Mouse (Mus musculus): Measurements from ENCODE around the gene 1700012B09Rik. TPM values are rescaled to one million over a fixed set of nuclear protein-coding genes. Genes with fewer than 3 reads are reported as not detected.

Gene 1700012B09Rik
- polyA plus RNA-seq, 1 experiment from 2014 or later = 0.58 TPM

- no peak overlapping the region for H3K4me2 ChIP-seq (ENCODE audit: low read depth, low read length)
- 88% methylated on average over 4 of the region's 4 CpGs for WGBS
- H3K27ac ChIP-seq (replicated peaks; ENCODE audit: low read depth, low read length) = no peak overlapping the region
- H3K9me3 ChIP-seq (replicated peaks; ENCODE audit: control insufficient read depth, low read length) = no peaks in the 10 kb centered on the region
- no peak overlapping the region for H3K4me3 ChIP-seq (ENCODE audit: low read depth, low read length)
- ATAC-seq (replicated peaks; ENCODE audit: insufficient number of reproducible peaks, low FRiP score, low TSS enrichment, low read depth) (no peak), DNase-seq (ENCODE audit: low spot score) (no peak)
- no peak overlapping the region for H3K9ac ChIP-seq (replicated peaks; ENCODE audit: low read length)
- H3K36me3 ChIP-seq (replicated peaks; ENCODE audit: control insufficient read depth, insufficient read depth, low read depth, low read length) = no peaks in the 10 kb centered on the region
- H3K27me3 ChIP-seq (ENCODE audit: control insufficient read depth, insufficient read depth, low read length) = no peaks in the 10 kb centered on the region
- H3K4me1 ChIP-seq (ENCODE audit: control insufficient read depth, insufficient read depth, low read length) = peaks cover 4% of the 10 kb centered on the region; the same call in 1 of the 2 replicates
Observed at GRCm38 (mm10) chr9:14726629-14727028, 44.2 kb downstream of the 1700012B09Rik start.

DNA sequence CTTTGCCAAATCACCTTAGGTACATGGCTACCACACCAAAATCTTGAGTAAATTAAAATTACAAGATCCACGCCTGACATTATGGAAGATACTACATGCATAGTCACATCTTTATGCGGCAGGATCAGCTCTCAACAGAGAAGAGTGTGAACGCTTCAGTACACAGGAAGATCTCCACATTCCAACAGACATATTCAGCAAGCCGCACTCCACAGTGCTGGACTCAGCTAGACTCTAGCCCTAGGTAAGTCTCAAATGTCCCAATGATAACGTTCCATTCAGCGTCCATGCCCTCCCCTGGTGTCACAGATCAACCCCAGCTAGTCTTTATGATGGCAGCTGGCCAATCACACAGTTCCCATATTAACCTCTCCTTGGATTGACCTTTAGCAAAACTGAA lies 44.8 kb downstream of the 1700012B09Rik start:
- Histone ChIP-seq H3K27me3 (ENCODE audit: control insufficient read depth, insufficient read depth, low read length) (no peaks in the 10 kb centered on the region), H3K36me3 (replicated peaks; ENCODE audit: control insufficient read depth, insufficient read depth, low read depth, low read length) (no peaks in the 10 kb centered on the region), H3K4me3 (ENCODE audit: low read depth, low read length) (no peak overlapping the region), H3K9ac (replicated peaks; ENCODE audit: low read length) (no peak overlapping the region), H3K4me2 (ENCODE audit: low read depth, low read length) (no peak overlapping the region), H3K9me3 (replicated peaks; ENCODE audit: control insufficient read depth, low read length) (no peaks in the 10 kb centered on the region), H3K27ac (replicated peaks; ENCODE audit: low read depth, low read length) (no peak overlapping the region), H3K4me1 (ENCODE audit: control insufficient read depth, insufficient read depth, low read length) (peaks cover 3% of the 10 kb centered on the region; the same call in 1 of the 2 replicates)
- DNase-seq (ENCODE audit: low spot score) = no peak
- WGBS = 90% methylated on average over 6 of the region's 6 CpGs
- ATAC-seq (replicated peaks; ENCODE audit: insufficient number of reproducible peaks, low FRiP score, low TSS enrichment, low read depth) = no peak

DNA sequence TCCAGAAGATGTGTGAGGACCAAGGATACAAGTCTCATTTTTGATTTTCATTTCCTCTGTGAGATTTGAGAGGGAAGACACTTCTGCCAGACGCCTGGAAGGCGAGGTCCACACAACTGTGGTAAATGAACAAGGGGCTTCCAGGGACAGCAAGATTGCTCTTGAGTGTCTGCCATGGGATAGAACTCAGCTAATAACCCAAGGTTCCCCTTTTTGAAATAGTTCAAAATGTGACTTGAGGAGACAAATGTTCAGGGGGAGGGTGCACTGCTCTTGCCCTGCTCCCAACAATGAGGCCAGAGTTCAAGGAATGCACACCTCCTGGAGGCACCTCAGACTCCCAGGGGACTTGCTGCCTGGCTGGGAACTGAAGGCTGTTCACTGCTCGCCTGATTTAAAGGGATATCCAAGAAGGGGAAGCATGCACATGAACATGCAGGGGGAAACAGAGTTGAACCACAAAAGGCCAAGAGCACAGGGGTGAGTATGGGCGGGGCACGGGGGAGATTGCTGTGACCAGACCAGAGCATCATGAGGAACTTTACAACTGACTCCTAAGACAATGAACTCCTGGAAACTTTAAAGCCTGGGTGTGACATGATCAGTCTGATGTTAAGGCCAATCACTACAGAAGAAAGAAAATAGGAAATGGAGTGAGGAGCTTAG lies 45.9 kb downstream of the 1700012B09Rik start:
- Histone ChIP-seq H3K27me3 (ENCODE audit: control insufficient read depth, insufficient read depth, low read length) (no peaks in the 10 kb centered on the region), H3K4me3 (ENCODE audit: low read depth, low read length) (no peak overlapping the region), H3K27ac (replicated peaks; ENCODE audit: low read depth, low read length) (no peak overlapping the region), H3K9me3 (replicated peaks; ENCODE audit: control insufficient read depth, low read length) (no peaks in the 10 kb centered on the region), H3K4me1 (ENCODE audit: control insufficient read depth, insufficient read depth, low read length) (no peaks in the 10 kb centered on the region), H3K9ac (replicated peaks; ENCODE audit: low read length) (no peak overlapping the region), H3K36me3 (replicated peaks; ENCODE audit: control insufficient read depth, insufficient read depth, low read depth, low read length) (no peaks in the 10 kb centered on the region), H3K4me2 (ENCODE audit: low read depth, low read length) (no peak overlapping the region)
- ATAC-seq (replicated peaks; ENCODE audit: insufficient number of reproducible peaks, low FRiP score, low TSS enrichment, low read depth) = no peak
- DNase-seq (ENCODE audit: low spot score) = no peak
- 78% methylated on average over 5 of the region's 5 CpGs for WGBS

DNA sequence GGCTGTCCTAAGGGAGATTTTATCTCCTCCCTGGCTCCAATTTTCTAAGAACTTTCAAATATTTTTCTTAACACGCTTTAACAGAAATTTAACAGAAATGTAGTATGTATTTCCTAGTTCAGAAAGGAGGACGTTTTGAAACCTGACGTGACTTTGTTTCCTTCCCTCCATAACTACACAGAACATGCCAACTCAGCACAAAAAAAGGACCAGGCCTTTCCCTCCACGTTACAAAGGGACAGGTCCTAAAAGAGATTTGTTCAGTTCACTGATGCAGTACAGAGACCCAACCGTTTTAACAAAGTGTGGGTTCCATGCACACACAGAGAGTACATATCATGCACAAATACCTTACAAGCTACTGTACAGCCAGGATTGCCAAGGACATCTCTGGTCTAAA lies 49.2 kb downstream of the 1700012B09Rik start:
- no peaks in the 10 kb centered on the region for H3K4me1 ChIP-seq (ENCODE audit: control insufficient read depth, insufficient read depth, low read length)
- no peaks in the 10 kb centered on the region for H3K36me3 ChIP-seq (replicated peaks; ENCODE audit: control insufficient read depth, insufficient read depth, low read depth, low read length)
- DNase-seq (ENCODE audit: low spot score) = no peak
- no peak overlapping the region for H3K4me3 ChIP-seq (ENCODE audit: low read depth, low read length)
- ATAC-seq (replicated peaks; ENCODE audit: insufficient number of reproducible peaks, low FRiP score, low TSS enrichment, low read depth) = no peak
- no peaks in the 10 kb centered on the region for H3K27me3 ChIP-seq (ENCODE audit: control insufficient read depth, insufficient read depth, low read length)
- no peaks in the 10 kb centered on the region for H3K9me3 ChIP-seq (replicated peaks; ENCODE audit: control insufficient read depth, low read length)
- no peak overlapping the region for H3K4me2 ChIP-seq (ENCODE audit: low read depth, low read length)
- H3K9ac ChIP-seq (replicated peaks; ENCODE audit: low read length) = no peak overlapping the region
- WGBS = 84% methylated on average over 5 of the region's 5 CpGs
- no peak overlapping the region for H3K27ac ChIP-seq (replicated peaks; ENCODE audit: low read depth, low read length)

DNA sequence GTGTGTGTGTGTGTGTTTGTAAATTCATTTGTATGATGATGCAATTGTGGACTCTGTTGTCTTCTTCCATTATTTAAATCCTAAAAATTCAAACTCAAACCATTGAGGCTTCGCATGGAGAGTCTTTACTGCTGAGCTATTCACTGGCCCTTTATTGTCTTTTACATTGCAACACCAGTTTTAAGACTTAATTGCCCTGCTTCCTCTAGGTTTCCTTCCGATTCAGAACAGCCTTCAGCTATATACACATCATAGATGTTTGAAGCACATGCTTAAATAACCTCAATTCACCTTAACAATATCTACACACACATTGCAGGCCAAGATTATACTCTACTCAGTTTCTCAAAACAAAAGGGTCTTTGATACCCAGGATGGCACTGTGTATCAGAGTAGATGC lies 50.4 kb downstream of the 1700012B09Rik start:
- Histone ChIP-seq H3K9ac (replicated peaks; ENCODE audit: low read length) (no peak overlapping the region), H3K4me3 (ENCODE audit: low read depth, low read length) (no peak overlapping the region), H3K36me3 (replicated peaks; ENCODE audit: control insufficient read depth, insufficient read depth, low read depth, low read length) (no peaks in the 10 kb centered on the region), H3K4me2 (ENCODE audit: low read depth, low read length) (no peak overlapping the region), H3K27ac (replicated peaks; ENCODE audit: low read depth, low read length) (no peak overlapping the region), H3K27me3 (ENCODE audit: control insufficient read depth, insufficient read depth, low read length) (no peaks in the 10 kb centered on the region), H3K9me3 (replicated peaks; ENCODE audit: control insufficient read depth, low read length) (no peaks in the 10 kb centered on the region), H3K4me1 (ENCODE audit: control insufficient read depth, insufficient read depth, low read length) (no peaks in the 10 kb centered on the region)
- DNase-seq (ENCODE audit: low spot score) (no peak), ATAC-seq (replicated peaks; ENCODE audit: insufficient number of reproducible peaks, low FRiP score, low TSS enrichment, low read depth) (no peak)
- 40% methylated on average over 2 of the region's 2 CpGs for WGBS

DNA sequence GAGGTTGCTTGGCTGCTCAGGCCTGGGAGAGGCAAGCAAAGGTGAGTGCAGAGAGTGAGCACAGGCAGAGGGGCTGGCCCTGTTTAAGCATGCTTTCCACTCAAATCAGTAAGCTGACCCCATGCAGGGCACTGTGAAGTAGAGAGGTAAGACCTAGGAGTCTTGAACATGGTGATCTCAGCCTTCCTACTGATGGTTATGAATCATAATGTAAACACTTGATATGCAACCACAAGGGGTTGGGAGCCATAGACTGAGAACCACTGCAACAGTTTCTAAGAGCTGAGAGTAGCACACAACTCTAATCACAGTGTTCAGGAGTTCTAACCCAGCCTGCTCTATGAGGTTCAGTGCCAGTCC lies 52.5 kb downstream of the 1700012B09Rik start:
- Histone ChIP-seq H3K4me2 (ENCODE audit: low read depth, low read length) (no peak overlapping the region), H3K9me3 (replicated peaks; ENCODE audit: control insufficient read depth, low read length) (no peaks in the 10 kb centered on the region), H3K4me3 (ENCODE audit: low read depth, low read length) (no peak overlapping the region), H3K9ac (replicated peaks; ENCODE audit: low read length) (no peak overlapping the region), H3K36me3 (replicated peaks; ENCODE audit: control insufficient read depth, insufficient read depth, low read depth, low read length) (no peaks in the 10 kb centered on the region), H3K27ac (replicated peaks; ENCODE audit: low read depth, low read length) (no peak overlapping the region), H3K27me3 (ENCODE audit: control insufficient read depth, insufficient read depth, low read length) (no peaks in the 10 kb centered on the region), H3K4me1 (ENCODE audit: control insufficient read depth, insufficient read depth, low read length) (no peaks in the 10 kb centered on the region)
- ATAC-seq (replicated peaks; ENCODE audit: insufficient number of reproducible peaks, low FRiP score, low TSS enrichment, low read depth) (no peak), DNase-seq (ENCODE audit: low spot score) (no peak)

- DNase-seq (ENCODE audit: low spot score) (no peak), ATAC-seq (replicated peaks; ENCODE audit: insufficient number of reproducible peaks, low FRiP score, low TSS enrichment, low read depth) (no peak)
- no peak overlapping the region for H3K4me3 ChIP-seq (ENCODE audit: low read depth, low read length)
- no peaks in the 10 kb centered on the region for H3K9me3 ChIP-seq (replicated peaks; ENCODE audit: control insufficient read depth, low read length)
- H3K4me1 ChIP-seq (ENCODE audit: control insufficient read depth, insufficient read depth, low read length) = no peaks in the 10 kb centered on the region
- 66% methylated on average over 14 of the region's 14 CpGs for WGBS
- no peak overlapping the region for H3K4me2 ChIP-seq (ENCODE audit: low read depth, low read length)
- H3K27ac ChIP-seq (replicated peaks; ENCODE audit: low read depth, low read length) = no peak overlapping the region
- no peaks in the 10 kb centered on the region for H3K27me3 ChIP-seq (ENCODE audit: control insufficient read depth, insufficient read depth, low read length)
- H3K36me3 ChIP-seq (replicated peaks; ENCODE audit: control insufficient read depth, insufficient read depth, low read depth, low read length) = no peaks in the 10 kb centered on the region
- H3K9ac ChIP-seq (replicated peaks; ENCODE audit: low read length) = no peak overlapping the region
Observed at GRCm38 (mm10) chr9:14717689-14718331, 53.0 kb downstream of the 1700012B09Rik start.

- H3K27me3 ChIP-seq (ENCODE audit: control insufficient read depth, insufficient read depth, low read length) = no peaks in the 10 kb centered on the region
- H3K9ac ChIP-seq (replicated peaks; ENCODE audit: low read length) = no peak overlapping the region
- H3K36me3 ChIP-seq (replicated peaks; ENCODE audit: control insufficient read depth, insufficient read depth, low read depth, low read length) = no peaks in the 10 kb centered on the region
- WGBS = 87% methylated on average over 14 of the region's 15 CpGs
- H3K4me1 ChIP-seq (ENCODE audit: control insufficient read depth, insufficient read depth, low read length) = no peaks in the 10 kb centered on the region
- no peaks in the 10 kb centered on the region for H3K9me3 ChIP-seq (replicated peaks; ENCODE audit: control insufficient read depth, low read length)
- ATAC-seq (replicated peaks; ENCODE audit: insufficient number of reproducible peaks, low FRiP score, low TSS enrichment, low read depth) (no peak), DNase-seq (ENCODE audit: low spot score) (no peak)
- H3K4me2 ChIP-seq (ENCODE audit: low read depth, low read length) = no peak overlapping the region
- H3K4me3 ChIP-seq (ENCODE audit: low read depth, low read length) = no peak overlapping the region
- H3K27ac ChIP-seq (replicated peaks; ENCODE audit: low read depth, low read length) = no peak overlapping the region
Observed at GRCm38 (mm10) chr9:14715258-14715657, 55.6 kb downstream of the 1700012B09Rik start.

Data from embryonic facial prominence, embryonic 11.5 days (tissue).